Mouse (Mus musculus): ENCODE results near the gene Ccdc124. TPM values are rescaled to one million over a fixed set of nuclear protein-coding genes. Genes with fewer than 3 reads are reported as not detected.

Ccdc124 gene
- polyA plus RNA-seq, 1 experiment, result 31.1 TPM

- Histone ChIP-seq H3K27ac (ENCODE audit: insufficient read depth, low read length) (no peak overlapping the region), H3K4me1 (ENCODE audit: control insufficient read depth, insufficient read depth, low read length) (no peaks in the 10 kb centered on the region)
- no peak for TF ChIP-seq POLR2A (IDR thresholded peaks at IDR 0.05; ENCODE audit: low read depth, low read length)
- TF ChIP-seq CTCF (IDR thresholded peaks at IDR 0.05; ENCODE audit: borderline replicate concordance, insufficient read depth, low read length), result no peak
Observed at GRCm38 (mm10) chr8:70863956-70864711, 9.6 kb downstream of the Ccdc124 start.

GRCm38 (mm10) chr8:70862824-70863641, 10.7 kb downstream of the Ccdc124 start, which contains the start of gene Kcnn1:
Gene Kcnn1, minus strand, starts transcription at chr8:70863258.
- Histone ChIP-seq H3K27ac (ENCODE audit: insufficient read depth, low read length) (no peak within 1 kb of the TSS), H3K4me1 (ENCODE audit: control insufficient read depth, insufficient read depth, low read length) (no peaks in the 10 kb centered on the region), H3K4me3 (ENCODE audit: insufficient read depth, low read length) (no peak within 1 kb of the TSS)
- 0 out of 2 replicates have a peak, but pooled peaks have one; percentile 4 for TF ChIP-seq CTCF (IDR thresholded peaks at IDR 0.05; ENCODE audit: borderline replicate concordance, insufficient read depth, low read length)
- TF ChIP-seq POLR2A (IDR thresholded peaks at IDR 0.05; ENCODE audit: low read depth, low read length), result no peak

More at GRCm38 (mm10) chr8:70863956-70864711, 9.6 kb downstream of the Ccdc124 start:
- no peak overlapping the region for H3K4me3 ChIP-seq (ENCODE audit: insufficient read depth, low read length)

- no peak for TF ChIP-seq POLR2A (IDR thresholded peaks at IDR 0.05; ENCODE audit: low read depth, low read length)
- TF ChIP-seq CTCF (IDR thresholded peaks at IDR 0.05; ENCODE audit: borderline replicate concordance, insufficient read depth, low read length), result no peak
- Histone ChIP-seq H3K4me3 (ENCODE audit: insufficient read depth, low read length) (no peak overlapping the region), H3K4me1 (ENCODE audit: control insufficient read depth, insufficient read depth, low read length) (no peaks in the 10 kb centered on the region), H3K27ac (ENCODE audit: insufficient read depth, low read length) (no peak overlapping the region)
Observed at GRCm38 (mm10) chr8:70857516-70857915, 16.2 kb downstream of the Ccdc124 start.

- Histone ChIP-seq H3K4me1 (ENCODE audit: control insufficient read depth, insufficient read depth, low read length) (no peaks in the 10 kb centered on the region), H3K27ac (ENCODE audit: insufficient read depth, low read length) (no peak overlapping the region), H3K4me3 (ENCODE audit: insufficient read depth, low read length) (peak overlapping the region; percentile 23)
- TF ChIP-seq CTCF (IDR thresholded peaks at IDR 0.05; ENCODE audit: borderline replicate concordance, insufficient read depth, low read length), result no peak
- TF ChIP-seq POLR2A (IDR thresholded peaks at IDR 0.05; ENCODE audit: low read depth, low read length), result 0 out of 2 replicates have a peak, but pooled peaks have one; percentile 42
Observed at GRCm38 (mm10) chr8:70856541-70857197, 17.1 kb downstream of the Ccdc124 start.

- H3K4me1 ChIP-seq (ENCODE audit: control insufficient read depth, insufficient read depth, low read length), result no peaks in the 10 kb centered on the region
- TF ChIP-seq POLR2A (IDR thresholded peaks at IDR 0.05; ENCODE audit: low read depth, low read length), result no peak
- TF ChIP-seq CTCF (IDR thresholded peaks at IDR 0.05; ENCODE audit: borderline replicate concordance, insufficient read depth, low read length), result no peak
- H3K27ac ChIP-seq (ENCODE audit: insufficient read depth, low read length), result no peak overlapping the region
- H3K4me3 ChIP-seq (ENCODE audit: insufficient read depth, low read length), result no peak overlapping the region
Observed at GRCm38 (mm10) chr8:70856028-70856427, 17.7 kb downstream of the Ccdc124 start.

- no peak overlapping the region for H3K4me3 ChIP-seq (ENCODE audit: insufficient read depth, low read length)
- no peaks in the 10 kb centered on the region for H3K4me1 ChIP-seq (ENCODE audit: control insufficient read depth, insufficient read depth, low read length)
- H3K27ac ChIP-seq (ENCODE audit: insufficient read depth, low read length), result no peak overlapping the region
- TF ChIP-seq CTCF (IDR thresholded peaks at IDR 0.05; ENCODE audit: borderline replicate concordance, insufficient read depth, low read length), result no peak
- no peak for TF ChIP-seq POLR2A (IDR thresholded peaks at IDR 0.05; ENCODE audit: low read depth, low read length)
Observed at GRCm38 (mm10) chr8:70853863-70854262, 19.9 kb downstream of the Ccdc124 start.

- Histone ChIP-seq H3K4me3 (ENCODE audit: insufficient read depth, low read length) (no peak overlapping the region), H3K4me1 (ENCODE audit: control insufficient read depth, insufficient read depth, low read length) (no peaks in the 10 kb centered on the region), H3K27ac (ENCODE audit: insufficient read depth, low read length) (no peak overlapping the region)
- TF ChIP-seq POLR2A (IDR thresholded peaks at IDR 0.05; ENCODE audit: low read depth, low read length) (no peak), CTCF (IDR thresholded peaks at IDR 0.05; ENCODE audit: borderline replicate concordance, insufficient read depth, low read length) (no peak)
Observed at GRCm38 (mm10) chr8:70852595-70853231, 21.0 kb downstream of the Ccdc124 start.

- TF ChIP-seq POLR2A (IDR thresholded peaks at IDR 0.05; ENCODE audit: low read depth, low read length), result no peak
- TF ChIP-seq CTCF (IDR thresholded peaks at IDR 0.05; ENCODE audit: borderline replicate concordance, insufficient read depth, low read length), result no peak
- H3K4me3 ChIP-seq (ENCODE audit: insufficient read depth, low read length), result no peak overlapping the region
- H3K27ac ChIP-seq (ENCODE audit: insufficient read depth, low read length), result no peak overlapping the region
- H3K4me1 ChIP-seq (ENCODE audit: control insufficient read depth, insufficient read depth, low read length), result no peaks in the 10 kb centered on the region
Observed at GRCm38 (mm10) chr8:70851837-70852236, 21.9 kb downstream of the Ccdc124 start.

- Histone ChIP-seq H3K4me1 (ENCODE audit: control insufficient read depth, insufficient read depth, low read length) (no peaks in the 10 kb centered on the region), H3K27ac (ENCODE audit: insufficient read depth, low read length) (no peak overlapping the region), H3K4me3 (ENCODE audit: insufficient read depth, low read length) (no peak overlapping the region)
- TF ChIP-seq POLR2A (IDR thresholded peaks at IDR 0.05; ENCODE audit: low read depth, low read length), result no peak
Observed at GRCm38 (mm10) chr8:70850947-70851346, 22.8 kb downstream of the Ccdc124 start.

Data from embryonic fibroblast, embryonic 13.5 days (primary cell).